Mouse (Mus musculus) ES-E14 (cell line): ENCODE results near the gene Scgb1a1. TPM values are rescaled to one million over a fixed set of nuclear protein-coding genes. Genes with fewer than 3 reads are reported as not detected.

ENCODE experiments used
- DNase-seq: peaks from one replicate; pipeline ENCODE4 v3.0.0-alpha.2; 2013; ENCODE audit warnings: low read depth, low spot score
- H3K27ac ChIP-seq: 2 replicates; pipeline ENCODE4 v1.5.1; 2012; ENCODE audit warnings: low read depth, mild to moderate bottlenecking, low read length, moderate library complexity, mixed read lengths; ENCODE audit not compliant: poor library complexity, insufficient read depth, severe bottlenecking
- H3K36me3 ChIP-seq: 2 replicates; pipeline ENCODE4 v1.6.1; 2012; ENCODE audit warnings: mild to moderate bottlenecking, low read length, moderate library complexity, mixed read lengths; ENCODE audit not compliant: control insufficient read depth, poor library complexity, insufficient read depth, severe bottlenecking
- H3K4me1 ChIP-seq, 2 experiments: fragments of 150-350 bp in 1 of 2; sonication (generic) in 1 of 2; 2 replicates each; pipeline ENCODE4 v1.6.1; 2012; ENCODE audit warnings: low read length in 2 of 2, mild to moderate bottlenecking in 1 of 2, mixed read lengths in 1 of 2; ENCODE audit not compliant: control insufficient read depth in 2 of 2, insufficient read depth in 2 of 2, poor library complexity in 1 of 2
- H3K4me3 ChIP-seq, 2 experiments: fragments of 150-350 bp in 1 of 2; sonication (generic) in 1 of 2; 2 replicates each; pipeline ENCODE4 v1.5.1; 2012; ENCODE audit warnings: low read length in 2 of 2, low read depth in 1 of 2, mild to moderate bottlenecking in 1 of 2, mixed read lengths in 1 of 2; ENCODE audit not compliant: insufficient read depth in 1 of 2, poor library complexity in 1 of 2, severe bottlenecking in 1 of 2
- H3K9ac ChIP-seq: 2 replicates; pipeline ENCODE4 v1.6.1; 2012; ENCODE audit warnings: low read depth, mild to moderate bottlenecking, low read length, mixed read lengths; ENCODE audit not compliant: poor library complexity, insufficient read depth, severe bottlenecking
- H3K9me3 ChIP-seq: fragments of 150-350 bp; sonication (generic); 2 replicates; pipeline ENCODE4 v1.6.1; 2012; ENCODE audit warnings: low read depth, mild to moderate bottlenecking, low read length; ENCODE audit not compliant: control insufficient read depth, insufficient read depth
- CHD2 ChIP-seq: IDR thresholded peaks from 2 replicates; pipeline ENCODE4 v1.6.1; 2014; ENCODE audit warnings: mild to moderate bottlenecking, low read depth, low read length, inconsistent platforms
- HCFC1 ChIP-seq: IDR thresholded peaks from 2 replicates; pipeline ENCODE4 v1.6.1; 2012; ENCODE audit warnings: low read length, inconsistent platforms, borderline replicate concordance; ENCODE audit not compliant: insufficient read depth
- MAFK ChIP-seq: IDR thresholded peaks from 2 replicates; pipeline ENCODE4 v1.6.1; 2014; ENCODE audit warnings: mild to moderate bottlenecking, low read depth, low read length, inconsistent platforms; ENCODE audit not compliant: insufficient read depth
- ZC3H11A ChIP-seq: IDR thresholded peaks from 2 replicates; pipeline ENCODE4 v1.6.1; 2012; ENCODE audit warnings: low read depth, mild to moderate bottlenecking, inconsistent platforms, low read length, borderline replicate concordance
- ZNF384 ChIP-seq: IDR thresholded peaks from 2 replicates; pipeline ENCODE4 v1.6.1; 2012; ENCODE audit warnings: low read depth, low read length, inconsistent platforms
- in situ Hi-C, 2 experiments: fragments of 600-800 bp; cut with MboI; formaldehyde crosslinking; loops; one replicate each; pipeline ENCODE4 v1.15.1; 2025; ENCODE audit warnings: low sequenced_read_pairs in 2 of 2, inconsistent platforms in 1 of 2; ENCODE audit not compliant: unreplicated experiment in 2 of 2
- total RNA-seq: library from RNA; depleted of rRNA; stranded (reverse); fragments of 300-350 nt; gene quantifications from 2 replicates; pipeline ENCODE4 v1.2.3, GENCODE M21; 2012; rRNA removed

Gene Scgb1a1
- total RNA-seq: not detected in 2 replicates

GRCm38 (mm10) chr19:9087821-9088220 is at the start of gene Scgb1a1:
Scgb1a1 (minus strand) TSS chr19:9087958.
- no peak within 1 kb of the TSS for H3K9ac ChIP-seq
- H3K36me3 ChIP-seq: no peaks in the 10 kb centered on the region
- peaks cover 0 to 2% of the 10 kb centered on the region in 2 experiments; a peak in 1 of 4 replicates for H3K4me1 ChIP-seq
- in situ Hi-C loops: loop anchor here (10.0 to 25.0 kb wide), 3 partner anchors 93 to 226 kb away; partner anchors contain the start of genes Ahnak (in 1 of the 2), Lrrn4cl (in 1 of the 2) and Ubxn1 (in 1 of the 2)
- H3K4me3 ChIP-seq: no peak within 1 kb of the TSS
- TF ChIP-seq CHD2 (no peak), ZNF384 (no peak), HCFC1 (no peak), MAFK (no peak), ZC3H11A (no peak)
- no peak within 1 kb of the TSS for H3K27ac ChIP-seq
- no peaks in the 10 kb centered on the region for H3K9me3 ChIP-seq
- no peak for DNase-seq

GRCm38 (mm10) chr19:9137159-9137558 is 49.4 kb upstream of the Scgb1a1 start:
- no peak overlapping the region for H3K27ac ChIP-seq
- H3K4me1 ChIP-seq: no peaks in the 10 kb centered on the region; a peak in 1 of 4 replicates
- in situ Hi-C loops: no loop called here
- no peaks in the 10 kb centered on the region for H3K9me3 ChIP-seq
- no peak overlapping the region for H3K4me3 ChIP-seq
- no peak for TF ChIP-seq ZNF384
- no peak for TF ChIP-seq HCFC1
- no peak for TF ChIP-seq MAFK
- no peak for TF ChIP-seq ZC3H11A
- peaks cover 4% of the 10 kb centered on the region for H3K36me3 ChIP-seq
- DNase-seq: no peak
- H3K9ac ChIP-seq: no peak overlapping the region

DNA sequence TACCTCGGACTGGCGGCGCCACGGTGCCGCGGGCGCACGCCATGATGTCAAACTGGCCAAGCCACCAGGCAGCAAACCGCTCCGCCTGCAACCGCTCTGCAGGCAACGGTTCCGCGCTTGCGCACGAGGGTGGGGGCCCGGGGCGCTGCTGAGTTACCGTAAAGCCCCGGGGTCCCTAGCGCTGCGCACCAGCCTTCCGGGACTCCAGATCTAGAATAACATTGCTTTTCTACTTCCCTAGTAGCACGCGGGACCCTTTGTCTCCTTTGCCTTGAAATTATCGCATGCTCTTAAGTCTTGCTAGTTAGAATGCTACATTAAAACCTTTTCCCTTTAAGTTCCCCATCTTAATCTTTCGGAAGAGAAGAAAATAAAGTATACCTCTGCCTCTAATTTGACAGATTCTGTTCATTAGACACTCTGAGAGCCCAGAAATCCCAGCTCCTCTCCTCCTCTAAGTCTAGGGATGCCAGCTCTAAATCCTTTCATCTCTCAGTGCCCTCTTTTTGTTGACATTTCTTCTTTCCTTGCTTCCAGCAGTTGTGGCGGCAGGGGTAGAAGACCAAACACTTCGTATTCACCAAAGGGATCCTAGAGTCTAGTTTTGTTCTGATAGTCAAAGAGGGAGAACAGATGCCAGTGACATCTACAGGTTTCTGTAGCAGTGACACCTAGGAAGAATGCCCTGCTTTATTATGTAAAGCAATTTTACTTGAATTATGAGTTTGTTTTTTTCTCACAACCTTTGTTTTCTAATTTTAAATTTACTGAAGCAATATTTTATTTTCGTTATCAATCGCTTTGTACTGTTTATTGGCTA is 48.0 kb upstream of the Scgb1a1 start, which contains the start of gene Asrgl1:
Gene Asrgl1, minus strand, starts transcription at position 125 of the 820 bp plus-strand sequence.
- Histone ChIP-seq H3K9me3 (no peaks in the 10 kb centered on the region), H3K27ac (no peak within 1 kb of the TSS), H3K36me3 (peaks cover 4% of the 10 kb centered on the region), H3K4me1 (no peaks in the 10 kb centered on the region; a peak in 1 of 4 replicates), H3K4me3 (peak within 1 kb of the TSS; percentile 80 to 83), H3K9ac (peak within 1 kb of the TSS; percentile 81)
- in situ Hi-C loops: no loop called here
- no peak for TF ChIP-seq ZNF384
- TF ChIP-seq HCFC1: peak; percentile 23; the same call in 1 of the 2 replicates
- DNase-seq: peak; percentile 76

DNA sequence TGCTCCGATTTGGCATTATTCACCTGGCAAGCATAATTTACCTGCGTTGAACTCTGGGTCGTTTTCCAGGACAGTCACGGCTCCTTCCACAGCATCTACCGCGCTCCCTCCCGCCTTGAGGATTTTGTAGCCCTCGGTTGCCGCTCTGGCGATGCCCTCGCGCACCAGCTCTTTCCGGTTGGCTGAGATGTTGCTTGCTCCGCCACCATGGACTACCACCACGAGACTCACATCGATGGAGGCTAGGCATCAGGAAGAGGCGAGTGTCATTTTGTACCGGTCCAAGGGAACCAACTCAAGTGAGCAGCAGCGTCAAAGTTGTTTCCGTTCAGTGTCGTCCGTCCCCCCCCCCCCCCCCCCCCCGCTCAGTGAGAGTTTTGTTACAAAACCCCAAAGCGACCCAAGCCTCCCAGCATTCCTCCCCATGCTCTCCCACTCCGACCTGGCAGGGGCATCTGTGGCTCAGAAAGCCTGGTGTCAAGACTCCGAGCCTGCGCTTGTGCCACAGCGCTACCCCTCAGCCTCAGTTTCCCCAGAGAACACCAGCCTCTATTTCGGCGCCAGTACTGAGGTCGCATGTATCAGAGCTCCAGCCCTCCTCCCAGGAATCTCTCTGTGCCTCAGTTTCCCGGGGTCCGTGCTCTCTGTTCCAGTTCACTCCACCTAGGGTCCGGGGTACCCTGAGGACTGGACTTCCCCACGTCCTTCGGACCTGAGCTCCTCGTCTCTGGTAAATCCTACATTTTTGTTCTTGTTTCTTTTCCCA is 47.2 kb upstream of the Scgb1a1 start:
- in situ Hi-C loops: no loop called here

More for the DNA sequence above, 47.2 kb upstream of the Scgb1a1 start:
- Histone ChIP-seq H3K4me3 (peak overlapping the region; percentile 80 to 83), H3K4me1 (no peaks in the 10 kb centered on the region; a peak in 1 of 4 replicates), H3K9me3 (no peaks in the 10 kb centered on the region), H3K27ac (no peak overlapping the region), H3K36me3 (peaks cover 4% of the 10 kb centered on the region), H3K9ac (peak overlapping the region; percentile 81)
- no peak for TF ChIP-seq HCFC1
- no peak for TF ChIP-seq ZC3H11A
- no peak for TF ChIP-seq MAFK
- TF ChIP-seq ZNF384: no peak
- TF ChIP-seq CHD2: no peak
- DNase-seq: no peak
